Mouse (Mus musculus): ENCODE data around the gene Dlx3.

Dlx3 gene

DNA sequence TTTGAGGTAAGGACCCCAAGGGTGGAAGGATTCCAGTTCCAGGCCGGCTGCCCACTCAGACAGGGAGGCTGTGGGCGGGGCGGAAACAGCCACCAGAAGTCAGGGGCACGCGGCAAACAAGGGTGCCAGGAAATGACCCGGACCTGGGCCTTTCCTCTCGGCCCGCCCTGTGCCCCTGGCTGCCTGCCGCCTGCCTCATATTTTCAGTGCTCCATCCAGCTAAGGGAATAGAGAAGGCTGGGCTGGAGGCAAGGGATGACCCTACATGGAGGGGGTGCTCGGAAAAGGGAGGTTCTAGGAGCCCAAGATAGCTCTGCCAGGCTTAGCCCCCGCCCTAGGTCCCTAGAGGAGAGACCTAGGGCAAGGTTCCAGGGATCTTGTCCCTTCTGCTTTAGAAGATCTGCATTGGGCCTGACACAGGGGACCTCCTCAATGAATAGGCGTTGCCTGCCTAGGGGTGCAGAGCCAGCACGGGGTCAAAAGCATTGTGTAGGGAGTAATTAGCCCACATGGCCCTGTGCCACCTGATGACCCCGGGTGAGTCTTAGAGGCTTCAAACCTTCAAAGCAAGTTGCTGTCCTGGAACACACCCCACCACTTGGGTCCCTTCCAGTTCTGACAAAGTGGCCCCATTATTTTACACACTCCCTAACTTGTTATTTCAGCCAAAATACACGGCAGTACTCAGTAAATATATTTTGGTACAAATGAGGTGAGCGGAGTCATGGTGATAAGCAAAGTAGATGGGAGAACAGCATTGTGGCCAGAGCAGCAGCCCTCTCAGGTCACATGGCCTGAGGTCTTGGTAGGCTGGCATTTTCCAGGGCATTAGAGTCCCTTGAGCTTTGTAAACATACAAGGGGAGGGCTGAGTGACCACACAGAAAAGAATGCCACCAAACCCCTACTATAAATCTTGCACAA lies 30.8 kb upstream of the Dlx3 start:
- peak in 1 of 2 experiments; percentile 15 for DNase-seq (ENCODE audit: low spot score in 2 of 2)

DNA sequence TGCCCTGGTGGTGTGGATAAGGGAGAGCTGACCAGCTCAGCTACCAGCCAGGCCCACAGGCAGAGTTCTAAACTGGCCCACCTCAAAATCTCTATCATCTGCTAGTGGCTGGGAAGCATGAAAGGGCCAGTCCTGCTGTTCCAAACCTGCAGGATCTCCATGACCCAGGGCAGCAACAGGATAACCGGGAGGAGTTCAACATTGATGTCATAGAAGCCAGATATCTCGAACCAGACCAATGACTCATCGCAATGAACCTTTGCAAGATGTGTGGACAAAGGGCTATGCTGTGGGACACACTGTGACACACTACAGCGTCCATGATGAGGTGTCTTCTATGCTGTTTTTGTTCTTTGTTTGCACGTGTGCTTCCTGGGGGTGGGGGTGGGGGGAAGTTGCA lies 26.8 kb upstream of the Dlx3 start:
- no peak for DNase-seq (ENCODE audit: low spot score in 2 of 2)

DNA sequence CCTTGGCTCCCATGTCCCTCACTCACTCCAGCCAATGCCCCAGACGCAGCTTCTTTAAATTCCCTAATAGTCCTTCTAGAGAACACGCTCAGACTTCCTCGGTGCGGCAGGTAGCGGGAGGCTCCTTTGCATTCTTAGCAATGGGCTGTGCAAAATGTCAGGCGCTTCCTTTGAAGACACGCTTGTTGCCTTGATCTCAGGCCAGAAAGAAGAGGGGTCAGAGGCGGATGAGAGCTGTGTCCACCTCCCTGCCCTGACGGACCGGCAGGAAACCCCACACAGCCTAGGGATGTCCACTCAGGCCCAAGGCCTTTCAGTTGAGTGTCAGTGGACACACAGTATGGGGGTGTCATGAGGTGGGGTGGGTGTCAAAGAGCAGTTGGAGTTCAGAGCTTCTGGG lies 24.3 kb upstream of the Dlx3 start:
- DNase-seq (ENCODE audit: low spot score in 2 of 2) = no peak

- no peak for DNase-seq (ENCODE audit: low spot score in 2 of 2)
Measured at GRCm38 (mm10) chr11:95096608-95097373, 23.1 kb upstream of the Dlx3 start.

GRCm38 (mm10) chr11:95097889-95098288 lies 22.0 kb upstream of the Dlx3 start:
- no peak for DNase-seq (ENCODE audit: low spot score in 2 of 2)

DNA sequence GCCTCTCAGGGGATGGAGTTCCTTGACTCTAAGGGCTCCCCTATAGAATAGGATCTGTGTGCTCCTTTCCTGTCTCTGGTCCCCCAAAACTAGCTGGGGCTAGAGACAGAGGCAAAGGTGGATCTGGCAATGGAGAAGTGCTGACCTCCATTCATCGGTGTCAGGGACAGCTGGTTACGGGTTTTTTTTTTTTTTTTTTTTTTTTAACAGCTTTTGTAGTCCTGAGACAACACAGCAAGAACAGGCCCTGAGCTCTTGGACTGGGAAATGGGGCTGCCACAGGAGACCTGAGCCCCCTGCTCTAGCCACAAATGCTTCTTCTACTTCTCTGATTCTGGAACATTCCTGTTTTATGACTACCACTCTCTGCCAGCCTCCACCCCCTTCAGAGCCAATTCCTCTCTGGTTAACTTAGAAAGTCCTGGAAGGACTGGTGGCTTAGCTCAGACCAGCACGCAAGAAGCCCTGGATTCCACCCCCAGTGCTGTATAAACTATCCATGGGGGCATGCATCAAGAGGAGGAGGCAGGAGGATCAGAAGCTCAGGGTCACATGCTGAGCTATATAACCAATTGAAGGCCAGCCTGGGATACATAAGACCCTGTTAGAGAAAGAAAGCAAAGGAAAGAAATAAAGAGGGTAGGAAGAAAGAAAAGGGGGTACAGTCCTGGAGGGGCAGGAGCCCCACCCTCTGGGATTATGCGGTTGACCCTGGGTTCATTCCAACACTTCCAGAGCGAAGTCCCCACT lies 21.4 kb upstream of the Dlx3 start:
- DNase-seq (ENCODE audit: low spot score in 2 of 2) = no peak

DNA sequence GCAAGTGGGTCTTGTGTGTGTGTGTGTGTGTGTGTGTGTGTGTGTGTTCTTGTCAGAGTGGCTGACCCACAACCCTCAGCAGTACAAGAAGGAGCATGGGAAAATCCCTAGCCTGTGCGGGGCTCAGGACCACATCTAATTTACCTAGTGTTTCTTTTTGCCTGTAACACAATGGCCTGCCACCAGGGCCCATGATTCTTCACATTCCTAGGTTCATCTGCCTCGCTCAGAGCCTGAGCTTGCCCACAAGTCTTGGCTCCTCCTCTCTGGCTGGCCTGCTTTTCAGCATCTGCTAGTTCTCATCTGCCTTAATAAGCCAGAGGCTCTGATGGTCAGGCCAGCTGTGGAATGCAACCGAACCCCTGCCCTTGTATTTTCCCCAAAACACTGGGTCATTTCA lies 19.5 kb upstream of the Dlx3 start:
- DNase-seq (ENCODE audit: low spot score in 2 of 2) = no peak

- DNase-seq (ENCODE audit: low spot score in 2 of 2) = no peak
Measured at GRCm38 (mm10) chr11:95101071-95101788, 18.7 kb upstream of the Dlx3 start.

DNA sequence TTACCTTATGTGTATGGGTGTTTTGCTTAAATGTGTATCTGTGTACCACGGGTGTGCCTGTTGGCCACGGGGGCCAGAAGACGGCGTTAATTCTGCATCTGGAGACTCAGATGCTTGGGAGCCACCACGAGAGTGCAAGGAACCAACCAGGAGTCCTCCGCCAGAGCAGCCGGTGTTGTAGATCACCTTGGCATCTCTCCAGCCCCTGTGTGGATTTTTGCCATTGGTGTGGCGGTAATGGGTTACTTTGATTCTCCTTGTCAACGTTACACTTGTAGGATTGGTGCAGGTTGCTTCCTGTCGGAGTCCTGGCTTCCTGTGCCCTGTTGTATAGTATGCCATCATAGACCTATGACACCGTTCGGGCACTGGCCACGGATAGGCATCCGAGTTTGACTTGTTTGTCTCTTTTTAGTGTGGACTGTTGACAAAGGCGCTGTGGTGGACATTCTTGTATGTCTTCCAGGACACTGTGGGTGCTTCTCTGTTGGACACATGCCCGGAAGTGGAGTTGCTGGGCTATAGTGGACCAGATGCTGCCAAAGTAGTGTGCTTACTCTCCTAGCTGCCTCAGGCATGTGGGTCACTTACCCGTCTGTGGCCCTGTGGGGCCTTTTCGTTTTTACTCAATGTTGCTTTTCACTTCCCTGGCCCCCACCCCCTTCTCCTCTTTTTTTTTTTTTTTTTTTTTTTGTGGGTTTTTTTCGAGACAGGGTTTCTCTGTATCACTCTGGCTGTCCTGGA lies 17.6 kb upstream of the Dlx3 start:
- no peak for DNase-seq (ENCODE audit: low spot score in 2 of 2)

DNA sequence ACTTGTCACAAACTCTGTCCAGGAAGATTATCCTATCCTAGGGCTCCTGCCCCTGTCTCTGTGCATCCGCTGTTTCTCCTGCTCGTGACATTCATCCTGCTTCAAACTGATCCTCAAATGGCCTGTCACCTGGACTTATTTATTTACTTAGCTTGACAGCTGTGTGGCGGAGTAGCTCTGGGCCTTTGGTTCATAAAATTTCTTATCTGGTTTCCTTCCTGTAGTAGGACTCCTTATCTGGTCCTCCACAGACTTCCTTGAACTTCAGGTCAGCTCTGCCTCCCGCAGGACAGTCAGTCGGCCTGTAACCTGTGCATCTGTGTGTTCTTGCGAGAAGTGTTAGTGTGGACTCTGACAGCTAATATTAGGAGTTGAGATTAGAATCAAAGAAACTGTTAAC lies 15.7 kb upstream of the Dlx3 start:
- DNase-seq (ENCODE audit: low spot score in 2 of 2) = no peak

DNA sequence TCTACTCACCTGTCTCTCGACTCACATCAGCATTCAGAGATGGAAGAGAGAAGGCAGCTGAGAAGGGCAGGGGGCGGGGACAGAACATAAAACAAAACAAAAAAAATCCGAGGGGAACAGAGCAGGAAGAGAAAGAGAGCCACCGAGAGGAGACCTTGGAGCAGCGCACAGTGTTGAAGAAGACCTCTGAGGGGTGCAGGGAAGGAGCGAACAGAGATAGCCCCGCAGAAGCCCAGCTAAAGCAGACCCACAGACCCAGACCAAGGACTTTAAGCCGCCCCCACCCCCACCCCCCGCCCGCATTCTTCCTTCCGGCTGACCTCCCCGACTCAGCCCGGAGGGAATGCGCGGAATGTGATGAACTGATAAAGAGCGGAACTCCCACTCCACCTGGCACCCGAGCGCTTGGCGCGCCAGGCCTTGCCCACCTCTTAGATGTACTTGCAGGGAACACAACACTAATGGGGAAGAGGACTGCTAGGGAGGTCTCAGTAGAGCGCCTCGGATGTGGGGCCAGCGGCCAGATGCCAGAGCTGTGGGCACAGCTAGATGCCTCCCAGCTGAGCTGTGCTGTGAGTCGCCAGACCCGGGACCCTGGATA lies 14.5 kb upstream of the Dlx3 start:
- no peak for DNase-seq (ENCODE audit: low spot score in 2 of 2)

GRCm38 (mm10) chr11:95106440-95107236 lies 13.3 kb upstream of the Dlx3 start:
- no peak for DNase-seq (ENCODE audit: low spot score in 2 of 2)

- DNase-seq (ENCODE audit: low spot score in 2 of 2) = no peak
Measured at GRCm38 (mm10) chr11:95109000-95109399, 10.9 kb upstream of the Dlx3 start.

- no peak for DNase-seq (ENCODE audit: low spot score in 2 of 2)
Measured at GRCm38 (mm10) chr11:95110081-95110480, 9.8 kb upstream of the Dlx3 start.

DNA sequence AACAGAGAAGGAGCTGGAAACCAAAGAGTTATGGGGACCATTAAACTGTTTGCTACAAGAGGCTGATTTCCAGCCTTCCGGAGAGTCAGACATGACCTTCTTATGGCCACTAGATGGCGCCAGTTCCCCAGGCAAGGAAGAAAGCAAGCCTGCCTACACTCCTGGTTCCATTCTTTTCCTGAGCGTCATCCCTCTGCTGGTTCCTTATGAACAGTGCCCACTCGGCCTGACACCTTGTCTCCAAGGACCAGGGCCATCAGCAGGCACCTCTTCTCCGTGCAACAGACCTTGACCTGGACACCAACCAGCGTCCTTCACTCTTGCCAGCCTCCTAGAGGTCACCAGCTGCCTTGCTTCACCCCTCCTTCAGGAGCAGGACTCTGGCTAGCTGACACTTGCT lies 2.9 kb upstream of the Dlx3 start:
- peak; percentile 20 to 26 for DNase-seq (ENCODE audit: low spot score in 2 of 2)

DNA sequence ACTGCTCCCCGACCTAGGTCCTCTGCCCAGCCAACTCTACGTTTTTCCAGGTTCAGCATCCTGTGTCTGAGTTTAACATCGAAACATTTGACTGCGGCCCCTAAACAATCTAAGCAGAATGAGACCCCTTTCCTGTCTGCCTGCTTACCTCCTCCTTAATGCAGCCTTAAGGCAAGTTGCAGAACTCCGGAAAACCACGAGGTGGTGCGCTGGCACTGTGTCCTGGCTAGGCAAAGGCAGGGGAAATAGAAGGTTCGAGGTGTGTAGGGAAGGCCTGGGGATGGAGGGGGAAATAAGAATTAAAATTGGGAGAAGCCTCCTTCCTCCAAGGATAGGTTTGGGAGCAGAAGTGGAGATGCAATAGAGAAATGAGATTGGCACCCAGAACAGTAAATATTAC lies 1.4 kb upstream of the Dlx3 start:
- peak; percentile 14 to 23 for DNase-seq (ENCODE audit: low spot score in 2 of 2)

- DNase-seq (ENCODE audit: low spot score in 2 of 2) = no peak
Measured at GRCm38 (mm10) chr11:95120633-95121020, 708 bp downstream of the Dlx3 start.

DNA sequence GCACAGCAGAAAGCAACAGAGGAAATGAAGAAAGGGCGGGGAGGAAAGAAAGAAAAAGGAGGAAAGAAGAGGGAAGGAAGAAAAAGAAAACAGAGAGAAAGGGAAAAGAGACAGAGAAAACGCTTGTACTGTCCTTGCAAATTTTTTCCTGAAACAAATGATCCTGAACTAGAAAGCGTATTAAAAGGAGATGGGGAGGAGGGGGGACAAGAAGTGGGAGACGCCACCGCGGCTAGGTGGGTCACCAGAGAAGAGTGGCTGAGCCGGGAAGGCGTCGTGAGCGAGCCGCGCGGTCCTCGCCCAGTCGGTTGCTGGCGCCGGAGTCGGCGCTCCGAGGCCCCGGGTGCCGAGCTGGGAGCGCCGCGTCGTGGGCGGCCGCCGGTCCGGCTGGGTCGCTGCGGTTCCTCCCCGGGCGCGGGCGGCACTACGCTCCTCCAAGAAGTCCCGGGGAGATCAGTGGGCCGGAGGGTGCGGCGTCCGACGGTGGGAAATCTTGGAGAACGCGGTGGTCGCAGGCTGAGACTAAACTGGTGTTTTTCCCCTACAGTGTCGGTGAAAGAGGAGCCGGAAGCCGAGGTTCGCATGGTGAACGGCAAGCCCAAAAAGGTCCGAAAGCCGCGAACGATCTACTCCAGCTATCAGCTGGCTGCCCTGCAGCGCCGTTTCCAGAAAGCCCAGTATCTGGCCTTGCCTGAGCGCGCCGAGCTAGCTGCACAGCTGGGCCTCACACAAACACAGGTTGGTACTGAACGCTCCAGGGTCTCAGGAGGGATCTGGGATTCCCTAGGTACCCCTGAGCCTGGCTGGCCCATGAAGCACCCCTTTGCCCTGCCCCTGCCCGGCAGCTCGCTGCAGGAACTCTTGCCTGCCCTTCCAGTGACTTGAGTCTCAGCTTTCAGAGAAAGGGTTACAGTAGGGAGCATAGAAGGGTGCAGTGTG lies 1.5 kb downstream of the Dlx3 start:
- DNase-seq (ENCODE audit: low spot score in 2 of 2) = no peak

- no peak for DNase-seq (ENCODE audit: low spot score in 2 of 2)
Measured at GRCm38 (mm10) chr11:95122100-95122489, 2.2 kb downstream of the Dlx3 start.
